Mouse (Mus musculus): Measurements from ENCODE around the gene Vps52. TPM values are rescaled to one million over a fixed set of nuclear protein-coding genes. Genes with fewer than 3 reads are reported as not detected.
"Not testable (repeated sequence)": the region's sequence is repeated elsewhere in the genome, so short reads cannot be mapped to it uniquely, and the experiment has no call there.

The Vps52 gene
- polyA plus RNA-seq, 1 experiment from 2014 or later = 35.3 TPM

GRCm38 (mm10) chr17:33950131-33950625 is 5.4 kb upstream of the Vps52 start:
- 78% methylated on average over 10 of the region's 10 CpGs for WGBS
- Histone ChIP-seq H3K27ac (ENCODE audit: low read depth) (no peak overlapping the region), H3K4me3 (ENCODE audit: low read depth, low read length) (peak overlapping the region; percentile 45; the same call in 1 of the 2 replicates), H3K4me2 (ENCODE audit: low read length) (peak overlapping the region; percentile 82), H3K36me3 (ENCODE audit: control insufficient read depth, insufficient read depth, low read length) (peaks cover 66% of the 10 kb centered on the region), H3K9me3 (ENCODE audit: control insufficient read depth, low read length) (no peaks in the 10 kb centered on the region), H3K27me3 (replicated peaks; ENCODE audit: control insufficient read depth, insufficient read depth, low read length) (no peaks in the 10 kb centered on the region), H3K4me1 (replicated peaks; ENCODE audit: control insufficient read depth, insufficient read depth, low read length) (peaks cover 41% of the 10 kb centered on the region), H3K9ac (ENCODE audit: low read length) (no peak overlapping the region)
- no peak for DNase-seq (ENCODE audit: low spot score)
- no peak; the same call in 1 of the 2 replicates for ATAC-seq (replicated peaks; ENCODE audit: low FRiP score, low TSS enrichment, low read depth)

GRCm38 (mm10) chr17:33951021-33951946 is 4.3 kb upstream of the Vps52 start, which contains the start of gene B3galt4:
TSS of gene B3galt4 (minus strand) at chr17:33951488.
- Histone ChIP-seq H3K4me3 (ENCODE audit: low read depth, low read length) (peak within 1 kb of the TSS; percentile 45), H3K9ac (ENCODE audit: low read length) (peak within 1 kb of the TSS; percentile 55), H3K27ac (ENCODE audit: low read depth) (peak within 1 kb of the TSS; percentile 92), H3K36me3 (ENCODE audit: control insufficient read depth, insufficient read depth, low read length) (peaks cover 56% of the 10 kb centered on the region), H3K9me3 (ENCODE audit: control insufficient read depth, low read length) (no peaks in the 10 kb centered on the region), H3K27me3 (replicated peaks; ENCODE audit: control insufficient read depth, insufficient read depth, low read length) (no peaks in the 10 kb centered on the region), H3K4me1 (replicated peaks; ENCODE audit: control insufficient read depth, insufficient read depth, low read length) (peaks cover 42% of the 10 kb centered on the region), H3K4me2 (ENCODE audit: low read length) (peak within 1 kb of the TSS; percentile 82)
- DNase-seq (ENCODE audit: low spot score) = peak; percentile 91
- ATAC-seq (replicated peaks; ENCODE audit: low FRiP score, low TSS enrichment, low read depth) = peak; percentile 75
- under 1% methylated on average over 45 of the region's 45 CpGs for WGBS

GRCm38 (mm10) chr17:33952015-33952414 is 3.6 kb upstream of the Vps52 start:
- DNase-seq (ENCODE audit: low spot score); H3K9me3 ChIP-seq (ENCODE audit: control insufficient read depth, low read length); H3K27ac ChIP-seq (ENCODE audit: low read depth); ATAC-seq (replicated peaks; ENCODE audit: low FRiP score, low TSS enrichment, low read depth); H3K9ac ChIP-seq (ENCODE audit: low read length); H3K27me3 ChIP-seq (replicated peaks; ENCODE audit: control insufficient read depth, insufficient read depth, low read length): not testable (repeated sequence)
- peak overlapping the region; percentile 82 for H3K4me2 ChIP-seq (ENCODE audit: low read length)
- H3K36me3 ChIP-seq (ENCODE audit: control insufficient read depth, insufficient read depth, low read length) = peaks cover 50% of the 10 kb centered on the region
- 82% methylated on average over 13 of the region's 13 CpGs for WGBS
- peak overlapping the region; percentile 45 for H3K4me3 ChIP-seq (ENCODE audit: low read depth, low read length)
- peaks cover 48% of the 10 kb centered on the region for H3K4me1 ChIP-seq (replicated peaks; ENCODE audit: control insufficient read depth, insufficient read depth, low read length)

- H3K36me3 ChIP-seq (ENCODE audit: control insufficient read depth, insufficient read depth, low read length) = peaks cover 46% of the 10 kb centered on the region
- H3K4me2 ChIP-seq (ENCODE audit: low read length) = peak overlapping the region; percentile 99
- WGBS = 77% methylated on average over 4 of the region's 4 CpGs
- DNase-seq (ENCODE audit: low spot score) = no peak
- no peaks in the 10 kb centered on the region for H3K27me3 ChIP-seq (replicated peaks; ENCODE audit: control insufficient read depth, insufficient read depth, low read length)
- H3K4me3 ChIP-seq (ENCODE audit: low read depth, low read length) = peak overlapping the region; percentile 6; the same call in 1 of the 2 replicates
- H3K27ac ChIP-seq (ENCODE audit: low read depth) = no peak overlapping the region
- no peaks in the 10 kb centered on the region for H3K9me3 ChIP-seq (ENCODE audit: control insufficient read depth, low read length)
- ATAC-seq (replicated peaks; ENCODE audit: low FRiP score, low TSS enrichment, low read depth) = no peak
- H3K4me1 ChIP-seq (replicated peaks; ENCODE audit: control insufficient read depth, insufficient read depth, low read length) = peaks cover 48% of the 10 kb centered on the region
- H3K9ac ChIP-seq (ENCODE audit: low read length) = peak overlapping the region; percentile 32
Observed at GRCm38 (mm10) chr17:33952879-33953278, 2.7 kb upstream of the Vps52 start.

- peak overlapping the region; percentile 32; the same call in 1 of the 2 replicates for H3K9ac ChIP-seq (ENCODE audit: low read length)
- DNase-seq (ENCODE audit: low spot score) (no peak), ATAC-seq (replicated peaks; ENCODE audit: low FRiP score, low TSS enrichment, low read depth) (no peak)
- 78% methylated on average over 3 of the region's 3 CpGs for WGBS
- no peak overlapping the region for H3K27ac ChIP-seq (ENCODE audit: low read depth)
- H3K27me3 ChIP-seq (replicated peaks; ENCODE audit: control insufficient read depth, insufficient read depth, low read length) = no peaks in the 10 kb centered on the region
- H3K9me3 ChIP-seq (ENCODE audit: control insufficient read depth, low read length) = no peaks in the 10 kb centered on the region
- H3K4me2 ChIP-seq (ENCODE audit: low read length) = peak overlapping the region; percentile 99
- peaks cover 41% of the 10 kb centered on the region for H3K36me3 ChIP-seq (ENCODE audit: control insufficient read depth, insufficient read depth, low read length)
- H3K4me1 ChIP-seq (replicated peaks; ENCODE audit: control insufficient read depth, insufficient read depth, low read length) = peaks cover 48% of the 10 kb centered on the region
- H3K4me3 ChIP-seq (ENCODE audit: low read depth, low read length) = peak overlapping the region; percentile 0; the same call in 1 of the 2 replicates
Observed at GRCm38 (mm10) chr17:33953310-33953709, 2.3 kb upstream of the Vps52 start.

GRCm38 (mm10) chr17:33953961-33954565 is 1.5 kb upstream of the Vps52 start:
- Histone ChIP-seq H3K36me3 (ENCODE audit: control insufficient read depth, insufficient read depth, low read length) (peaks cover 43% of the 10 kb centered on the region), H3K4me2 (ENCODE audit: low read length) (peak overlapping the region; percentile 99), H3K27ac (ENCODE audit: low read depth) (peak overlapping the region; percentile 92), H3K9ac (ENCODE audit: low read length) (peak overlapping the region; percentile 99), H3K4me3 (ENCODE audit: low read depth, low read length) (peak overlapping the region; percentile 99), H3K27me3 (replicated peaks; ENCODE audit: control insufficient read depth, insufficient read depth, low read length) (no peaks in the 10 kb centered on the region), H3K9me3 (ENCODE audit: control insufficient read depth, low read length) (no peaks in the 10 kb centered on the region), H3K4me1 (replicated peaks; ENCODE audit: control insufficient read depth, insufficient read depth, low read length) (peaks cover 48% of the 10 kb centered on the region)
- DNase-seq (ENCODE audit: low spot score) (no peak), ATAC-seq (replicated peaks; ENCODE audit: low FRiP score, low TSS enrichment, low read depth) (no peak)
- WGBS = 46% methylated on average over 5 of the region's 5 CpGs

GRCm38 (mm10) chr17:33954646-33955554 is 712 bp upstream of the Vps52 start:
- Histone ChIP-seq H3K36me3 (ENCODE audit: control insufficient read depth, insufficient read depth, low read length) (peaks cover 46% of the 10 kb centered on the region), H3K9ac (ENCODE audit: low read length) (peak overlapping the region; percentile 99), H3K9me3 (ENCODE audit: control insufficient read depth, low read length) (no peaks in the 10 kb centered on the region), H3K4me1 (replicated peaks; ENCODE audit: control insufficient read depth, insufficient read depth, low read length) (peaks cover 41% of the 10 kb centered on the region), H3K4me3 (ENCODE audit: low read depth, low read length) (peak overlapping the region; percentile 99), H3K27me3 (replicated peaks; ENCODE audit: control insufficient read depth, insufficient read depth, low read length) (no peaks in the 10 kb centered on the region), H3K27ac (ENCODE audit: low read depth) (peak overlapping the region; percentile 92), H3K4me2 (ENCODE audit: low read length) (peak overlapping the region; percentile 99)
- DNase-seq (ENCODE audit: low spot score) = no peak
- WGBS = under 1% methylated on average over 33 of the region's 33 CpGs
- ATAC-seq (replicated peaks; ENCODE audit: low FRiP score, low TSS enrichment, low read depth) = peak; percentile 25

- WGBS = 7% methylated on average over 10 of the region's 10 CpGs
- peaks cover 34% of the 10 kb centered on the region for H3K4me1 ChIP-seq (replicated peaks; ENCODE audit: control insufficient read depth, insufficient read depth, low read length)
- peak overlapping the region; percentile 99 for H3K4me2 ChIP-seq (ENCODE audit: low read length)
- H3K9me3 ChIP-seq (ENCODE audit: control insufficient read depth, low read length) = no peaks in the 10 kb centered on the region
- H3K36me3 ChIP-seq (ENCODE audit: control insufficient read depth, insufficient read depth, low read length) = peaks cover 58% of the 10 kb centered on the region
- H3K27ac ChIP-seq (ENCODE audit: low read depth) = peak overlapping the region; percentile 92
- no peaks in the 10 kb centered on the region for H3K27me3 ChIP-seq (replicated peaks; ENCODE audit: control insufficient read depth, insufficient read depth, low read length)
- ATAC-seq (replicated peaks; ENCODE audit: low FRiP score, low TSS enrichment, low read depth) (no peak), DNase-seq (ENCODE audit: low spot score) (no peak)
- peak overlapping the region; percentile 78 for H3K9ac ChIP-seq (ENCODE audit: low read length)
- H3K4me3 ChIP-seq (ENCODE audit: low read depth, low read length) = peak overlapping the region; percentile 99
Observed at GRCm38 (mm10) chr17:33956336-33956735, 724 bp downstream of the Vps52 start.

Measured in intestine, embryonic 14.5 days (tissue).